Mouse (Mus musculus): ENCODE results near the gene Gm44503.

The Gm44503 gene

GRCm38 (mm10) chr9:72975242-72975641, 16.6 kb downstream of the Gm44503 start:
- DNase-seq: no peak

- DNase-seq: no peak
These were observed 24.4 kb downstream of the Gm44503 start for GRCm38 (mm10) chr9:72983066-72983465.

GRCm38 (mm10) chr9:72985250-72986220, 26.9 kb downstream of the Gm44503 start, which contains the start of the genes Ccpg1os and Ccpg1:
Ccpg1os (minus strand) TSS chr9:72985382.
Ccpg1 (plus strand) TSS chr9:72985429.
- DNase-seq: peak; percentile 97

- no peak for DNase-seq
These were observed 29.1 kb downstream of the Gm44503 start for GRCm38 (mm10) chr9:72987703-72988102.

- no peak for DNase-seq
These were observed 30.1 kb downstream of the Gm44503 start for GRCm38 (mm10) chr9:72988706-72989105.

- no peak for DNase-seq
These were observed 32.8 kb downstream of the Gm44503 start for GRCm38 (mm10) chr9:72991420-72991819.

GRCm38 (mm10) chr9:72992576-72992975, 33.9 kb downstream of the Gm44503 start:
- no peak for DNase-seq

- no peak for DNase-seq
These were observed 37.5 kb downstream of the Gm44503 start for GRCm38 (mm10) chr9:72996167-72996566.

- DNase-seq: no peak
These were observed 38.2 kb downstream of the Gm44503 start for GRCm38 (mm10) chr9:72996806-72997205.

- no peak for DNase-seq
These were observed 41.8 kb downstream of the Gm44503 start for GRCm38 (mm10) chr9:73000487-73000886.

- no peak for DNase-seq
These were observed 42.8 kb downstream of the Gm44503 start for GRCm38 (mm10) chr9:73001314-73002011.

- DNase-seq: no peak
These were observed 43.5 kb downstream of the Gm44503 start for GRCm38 (mm10) chr9:73002177-73002576.

GRCm38 (mm10) chr9:73004076-73004475, 45.4 kb downstream of the Gm44503 start:
- DNase-seq: no peak

GRCm38 (mm10) chr9:73005106-73005505, 46.5 kb downstream of the Gm44503 start:
- DNase-seq: no peak

- DNase-seq: peak; percentile 25
These were observed 47.5 kb downstream of the Gm44503 start for GRCm38 (mm10) chr9:73006175-73006574.

- DNase-seq: no peak
These were observed 49.7 kb downstream of the Gm44503 start for GRCm38 (mm10) chr9:73008384-73008783.

GRCm38 (mm10) chr9:73012629-73013028, 54.0 kb downstream of the Gm44503 start:
- no peak for DNase-seq

GRCm38 (mm10) chr9:73014724-73015123, 56.1 kb downstream of the Gm44503 start:
- DNase-seq: no peak

- no peak for DNase-seq
These were observed 61.2 kb downstream of the Gm44503 start for GRCm38 (mm10) chr9:73019841-73020240.

- DNase-seq: no peak
These were observed 62.0 kb downstream of the Gm44503 start for GRCm38 (mm10) chr9:73020566-73021097.

- no peak for DNase-seq
These were observed 67.4 kb downstream of the Gm44503 start for GRCm38 (mm10) chr9:73025818-73026636.

GRCm38 (mm10) chr9:73030443-73030842, 71.8 kb downstream of the Gm44503 start:
- no peak for DNase-seq

- no peak for DNase-seq
These were observed 72.8 kb downstream of the Gm44503 start for GRCm38 (mm10) chr9:73031421-73031820.
